Mouse (Mus musculus): ENCODE measurements around the gene Rara.
A peak's percentile ranks its signal among the peaks of the same experiment; 100 is the strongest.
"Not testable (repeated sequence)": the region's sequence is repeated elsewhere in the genome, so short reads cannot be mapped to it uniquely, and the experiment has no call there.

DNA sequence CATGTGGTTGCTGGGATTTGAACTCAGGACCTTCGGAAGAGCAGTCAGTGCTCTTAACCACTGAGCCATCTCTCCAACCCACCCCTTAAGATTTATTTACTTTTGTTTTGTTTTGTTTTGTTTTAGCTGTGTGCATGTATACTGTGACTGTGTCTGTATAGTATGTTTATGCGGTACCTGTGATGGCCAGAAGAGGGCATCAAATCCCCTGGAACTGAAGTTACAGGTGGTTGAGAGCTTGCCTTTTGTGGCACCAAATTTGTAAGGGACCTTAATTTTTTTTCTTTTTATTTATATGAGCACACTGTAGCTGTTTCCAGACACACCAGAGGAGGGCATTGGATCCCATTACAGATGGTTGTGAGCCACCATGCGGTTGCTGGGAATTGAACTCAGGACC, 11.2 kb upstream of the Rara start:
- not testable (repeated sequence) for TF ChIP-seq POLR2A (IDR thresholded peaks at IDR 0.05; ENCODE audit: insufficient read depth, low read depth, low read length)
- TF ChIP-seq CTCF (IDR thresholded peaks at IDR 0.05) = peak; percentile 55

Measured in heart, adult 2 months (tissue).